Mouse (Mus musculus) cerebral cortex, adult 2 months (tissue): ENCODE results near the gene Gpr68.

Source experiments
- WGBS: fragments of 180-500 bp; shearing (Covaris S2); methylation state at CpG from one replicate; pipeline ENCODE4 v1.1.7; 2018; 5-methylcytosine and 5-hydroxymethylcytosine counted together

Gpr68 gene

GRCm38 (mm10) chr12:100907598-100908297, at the start of gene Gpr68:
Gpr68 (minus strand) TSS chr12:100908198.
- WGBS: 5% methylated on average over 39 of the region's 39 CpGs

GRCm38 (mm10) chr12:100957257-100957656, 49.3 kb upstream of the Gpr68 start:
- WGBS: 66% methylated on average over 3 of the region's 3 CpGs

GRCm38 (mm10) chr12:100956825-100957224, 48.8 kb upstream of the Gpr68 start:
- WGBS: 57% methylated on average over 4 of the region's 4 CpGs

GRCm38 (mm10) chr12:100956028-100956427, 48.0 kb upstream of the Gpr68 start:
- 100% methylated on average over 2 of the region's 2 CpGs for WGBS

GRCm38 (mm10) chr12:100953926-100954325, 45.9 kb upstream of the Gpr68 start:
- WGBS: 87% methylated on average over 8 of the region's 8 CpGs

GRCm38 (mm10) chr12:100952193-100952931, 44.4 kb upstream of the Gpr68 start:
- 30% methylated on average over 9 of the region's 9 CpGs for WGBS

GRCm38 (mm10) chr12:100949146-100949545, 41.1 kb upstream of the Gpr68 start:
- WGBS: 66% methylated on average over 5 of the region's 5 CpGs

GRCm38 (mm10) chr12:100948021-100948420, 40.0 kb upstream of the Gpr68 start:
- 87% methylated on average over 6 of the region's 6 CpGs for WGBS

- WGBS: 91% methylated on average over 12 of the region's 12 CpGs
Measured at GRCm38 (mm10) chr12:100945948-100946347, 38.0 kb upstream of the Gpr68 start.

GRCm38 (mm10) chr12:100945501-100945900, 37.5 kb upstream of the Gpr68 start:
- 83% methylated on average over 12 of the region's 12 CpGs for WGBS

- WGBS: 71% methylated on average over 21 of the region's 21 CpGs
Measured at GRCm38 (mm10) chr12:100944921-100945336, 36.9 kb upstream of the Gpr68 start.

- WGBS: 55% methylated on average over 4 of the region's 4 CpGs
Measured at GRCm38 (mm10) chr12:100943146-100943545, 35.1 kb upstream of the Gpr68 start.

- 76% methylated on average over 3 of the region's 3 CpGs for WGBS
Measured at GRCm38 (mm10) chr12:100941361-100941760, 33.4 kb upstream of the Gpr68 start.

GRCm38 (mm10) chr12:100937441-100938360, 29.7 kb upstream of the Gpr68 start:
- 62% methylated on average over 21 of the region's 21 CpGs for WGBS

- 61% methylated on average over 4 of the region's 4 CpGs for WGBS
Measured at GRCm38 (mm10) chr12:100936737-100937136, 28.7 kb upstream of the Gpr68 start.

GRCm38 (mm10) chr12:100936116-100936515, 28.1 kb upstream of the Gpr68 start:
- WGBS: 13% methylated on average over 2 of the region's 2 CpGs

- 59% methylated on average over 5 of the region's 5 CpGs for WGBS
Measured at GRCm38 (mm10) chr12:100934796-100935195, 26.8 kb upstream of the Gpr68 start.

GRCm38 (mm10) chr12:100931653-100932052, 23.7 kb upstream of the Gpr68 start:
- 93% methylated on average over 14 of the region's 14 CpGs for WGBS

- WGBS: 89% methylated on average over 9 of the region's 9 CpGs
Measured at GRCm38 (mm10) chr12:100928286-100928685, 20.3 kb upstream of the Gpr68 start.

- WGBS: 54% methylated on average over 14 of the region's 14 CpGs
Measured at GRCm38 (mm10) chr12:100925644-100926619, 17.9 kb upstream of the Gpr68 start.
